Mouse (Mus musculus) leukemia stem cell, adult 10-12 weeks (primary cell): ENCODE data around the gene Caskin1. TPM values are rescaled to one million over a fixed set of nuclear protein-coding genes. Genes with fewer than 3 reads are reported as not detected.

Experiments used
- polyA plus RNA-seq: library from polyadenylated mRNA; stranded (reverse); fragments of >175 nt; gene quantifications from 2 replicates; pipeline ENCODE4 v1.2.3, GENCODE M21; 2012; ENCODE audit warnings: low replicate concordance

Caskin1 gene
- 0.03 TPM in 1 of 2 replicates, not detected in the other for polyA plus RNA-seq

GRCm38 (mm10) chr17:24488186-24488661 is at the start of gene Caskin1:
Gene Caskin1 (plus strand): TSS chr17:24488601.

GRCm38 (mm10) chr17:24442632-24443155 is 45.7 kb upstream of the Caskin1 start, which contains the start of gene Dnase1l2:
Gene Dnase1l2 (minus strand): TSS chr17:24443105.

GRCm38 (mm10) chr17:24469910-24470602 is 18.3 kb upstream of the Caskin1 start, which contains the start of the genes E4f1 and Pgp:
Gene E4f1 (minus strand): TSS chr17:24470313.
Gene Pgp (plus strand): TSS chr17:24470392.

GRCm38 (mm10) chr17:24473612-24474275 is 14.7 kb upstream of the Caskin1 start, which contains the start of gene Bricd5:
Gene Bricd5 (plus strand): TSS chr17:24473884.

DNA sequence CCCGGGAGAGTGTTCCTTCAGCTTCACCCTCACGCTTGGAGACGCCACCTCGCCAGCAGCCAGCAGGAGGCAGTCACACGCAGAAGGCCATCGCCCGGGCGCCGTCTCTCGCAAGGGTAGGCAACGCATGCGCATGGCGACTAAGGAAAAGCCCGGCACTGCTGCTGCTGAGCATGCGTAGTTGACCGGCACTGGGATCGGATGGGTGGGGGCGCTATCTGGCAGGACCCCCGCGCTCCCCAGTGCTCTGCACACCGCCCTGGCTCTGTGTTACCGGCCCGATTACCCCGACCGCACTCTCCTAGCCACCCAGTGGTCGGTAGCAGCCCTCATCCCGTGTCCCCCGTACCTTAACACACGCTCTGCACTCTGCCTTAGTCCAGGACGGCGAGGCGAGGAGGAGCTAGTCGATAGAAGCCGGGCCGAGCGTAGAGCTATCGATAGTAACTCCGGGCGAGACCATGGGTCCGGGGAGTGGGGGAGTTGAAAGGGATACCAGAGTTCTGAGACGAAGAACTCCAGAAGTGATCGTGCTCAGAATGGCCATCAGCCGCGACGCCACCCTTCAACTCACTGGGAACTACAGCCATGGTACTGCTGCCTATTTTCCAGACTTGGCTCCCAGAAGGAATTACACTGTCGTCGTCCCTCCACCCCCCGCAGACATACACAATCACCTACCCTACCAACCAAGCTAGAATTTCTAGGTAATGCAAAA is 9.6 kb upstream of the Caskin1 start, which contains the start of gene Mlst8:
Gene Mlst8 (minus strand): TSS at position 416 of the 718 bp plus-strand sequence.

GRCm38 (mm10) chr17:24527723-24528559 is 39.5 kb downstream of the Caskin1 start, which contains the start of gene Traf7:
Gene Traf7 (minus strand): TSS chr17:24527938.

GRCm38 (mm10) chr17:24534160-24534718 is 45.8 kb downstream of the Caskin1 start, which contains the start of gene Rab26:
Gene Rab26 (minus strand): TSS chr17:24534210.

DNA sequence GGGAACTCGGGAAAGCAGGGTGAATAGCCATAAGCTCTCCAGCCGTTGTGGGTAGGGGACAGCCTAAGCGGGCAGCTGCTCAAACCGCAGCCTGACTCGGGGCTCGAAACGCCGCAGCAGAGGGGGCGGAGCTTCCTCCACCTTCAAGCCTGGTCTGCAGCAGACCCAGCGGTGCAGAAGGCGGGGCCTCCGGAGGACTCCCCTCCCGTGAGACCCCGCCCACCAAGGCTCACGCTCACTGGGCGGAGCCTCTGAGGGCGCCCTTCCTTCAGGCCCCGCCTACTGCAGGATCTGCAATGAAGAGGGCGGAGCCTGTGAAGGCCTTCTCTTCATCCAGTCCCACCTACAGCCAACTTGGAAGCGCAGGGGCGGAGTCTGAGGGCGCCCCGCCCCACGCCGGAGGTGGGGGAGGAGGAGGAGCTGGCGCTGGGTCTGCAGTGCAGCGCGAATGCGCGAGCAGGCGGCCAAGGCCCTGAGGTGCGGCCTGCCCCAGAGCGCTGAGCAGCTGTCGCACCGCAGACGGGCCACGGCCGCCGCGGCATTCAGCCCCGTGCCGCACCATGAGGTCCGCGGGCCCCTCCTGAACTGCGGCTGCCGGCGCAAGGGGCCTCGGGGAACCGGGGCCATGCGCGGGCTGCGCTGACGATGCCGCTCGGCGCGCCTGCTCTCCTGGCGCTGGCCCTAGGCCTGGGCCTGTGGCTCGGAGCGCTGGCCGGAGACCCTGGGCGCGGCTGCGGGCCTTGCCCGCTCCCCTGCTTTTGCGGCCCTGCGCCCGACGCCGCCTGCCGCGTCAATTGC is 61.4 kb downstream of the Caskin1 start, which contains the start of gene Pkd1:
Gene Pkd1 (plus strand): TSS at position 217 of the 798 bp plus-strand sequence.

Other genes starting within 250 kb of the Caskin1 start
- 65.1 and 76.8 TPM in 2 replicates for gene Ccnf, start 237.1 kb upstream of the Caskin1 start, polyA plus RNA-seq
- gene Abca17, start 137.5 kb upstream of the Caskin1 start, polyA plus RNA-seq, result not detected in 2 replicates
- 33.9 and 35.9 TPM in 2 replicates for gene Abca3, start 136.7 kb upstream of the Caskin1 start, polyA plus RNA-seq
- gene Rnps1, start 74.0 kb upstream of the Caskin1 start, polyA plus RNA-seq, result 278 and 467 TPM in 2 replicates
- 47.6 and 50.3 TPM in 2 replicates for gene Eci1, start 62.0 kb upstream of the Caskin1 start, polyA plus RNA-seq
- gene Dnase1l2, start 45.5 kb upstream of the Caskin1 start, polyA plus RNA-seq, result 0.41 TPM in 1 of 2 replicates, not detected in the other
- gene E4f1, start 18.3 kb upstream of the Caskin1 start, polyA plus RNA-seq, result 21.8 and 23.0 TPM in 2 replicates
- 86.0 and 114 TPM in 2 replicates for gene Pgp, start 18.2 kb upstream of the Caskin1 start, polyA plus RNA-seq
- gene Bricd5, start 14.7 kb upstream of the Caskin1 start, polyA plus RNA-seq, result 0.56 and 0.61 TPM in 2 replicates
- gene Mlst8, start 9.5 kb upstream of the Caskin1 start, polyA plus RNA-seq, result 6.4 and 15.9 TPM in 2 replicates
- gene Traf7, start 39.3 kb downstream of the Caskin1 start, polyA plus RNA-seq, result 121 and 190 TPM in 2 replicates
- 0.14 and 1.1 TPM in 2 replicates for gene Rab26, start 45.6 kb downstream of the Caskin1 start, polyA plus RNA-seq
- gene Pkd1, start 61.2 kb downstream of the Caskin1 start, polyA plus RNA-seq, result 8.9 and 14.3 TPM in 2 replicates
- 37.0 and 60.0 TPM in 2 replicates for gene Tsc2, start 144.0 kb downstream of the Caskin1 start, polyA plus RNA-seq
- gene Nthl1, start 144.1 kb downstream of the Caskin1 start, polyA plus RNA-seq, result 4.3 and 4.4 TPM in 2 replicates
- 2.0 and 5.8 TPM in 2 replicates for gene Slc9a3r2, start 161.7 kb downstream of the Caskin1 start, polyA plus RNA-seq
- gene Npw, start 169.9 kb downstream of the Caskin1 start, polyA plus RNA-seq, result 1.1 and 4.6 TPM in 2 replicates
- 144 and 147 TPM in 2 replicates for gene Zfp598, start 181.1 kb downstream of the Caskin1 start, polyA plus RNA-seq
- gene Syngr3, start 201.4 kb downstream of the Caskin1 start, polyA plus RNA-seq, result 0.56 and 0.62 TPM in 2 replicates
- 134 TPM in 2 replicates for gene Gfer, start 207.6 kb downstream of the Caskin1 start, polyA plus RNA-seq
- 0.69 and 1.8 TPM in 2 replicates for gene Noxo1, start 207.6 kb downstream of the Caskin1 start, polyA plus RNA-seq
- gene Tbl3, start 219.1 kb downstream of the Caskin1 start, polyA plus RNA-seq, result 20.7 and 32.9 TPM in 2 replicates
- gene Rnf151, start 229.5 kb downstream of the Caskin1 start, polyA plus RNA-seq, result 0.42 and 0.46 TPM in 2 replicates
- gene Rps2, start 229.5 kb downstream of the Caskin1 start, polyA plus RNA-seq, result 69.0 and 456 TPM in 2 replicates
- 350 and 503 TPM in 2 replicates for gene Ndufb10, start 235.9 kb downstream of the Caskin1 start, polyA plus RNA-seq
- gene Rpl3l, start 239.2 kb downstream of the Caskin1 start, polyA plus RNA-seq, result not detected in 2 replicates
- 9.9 and 15.7 TPM in 2 replicates for gene Msrb1, start 248.0 kb downstream of the Caskin1 start, polyA plus RNA-seq